Comparison of ENCODE assay signal across 10 mouse cellular contexts in the genomic region with DNA sequence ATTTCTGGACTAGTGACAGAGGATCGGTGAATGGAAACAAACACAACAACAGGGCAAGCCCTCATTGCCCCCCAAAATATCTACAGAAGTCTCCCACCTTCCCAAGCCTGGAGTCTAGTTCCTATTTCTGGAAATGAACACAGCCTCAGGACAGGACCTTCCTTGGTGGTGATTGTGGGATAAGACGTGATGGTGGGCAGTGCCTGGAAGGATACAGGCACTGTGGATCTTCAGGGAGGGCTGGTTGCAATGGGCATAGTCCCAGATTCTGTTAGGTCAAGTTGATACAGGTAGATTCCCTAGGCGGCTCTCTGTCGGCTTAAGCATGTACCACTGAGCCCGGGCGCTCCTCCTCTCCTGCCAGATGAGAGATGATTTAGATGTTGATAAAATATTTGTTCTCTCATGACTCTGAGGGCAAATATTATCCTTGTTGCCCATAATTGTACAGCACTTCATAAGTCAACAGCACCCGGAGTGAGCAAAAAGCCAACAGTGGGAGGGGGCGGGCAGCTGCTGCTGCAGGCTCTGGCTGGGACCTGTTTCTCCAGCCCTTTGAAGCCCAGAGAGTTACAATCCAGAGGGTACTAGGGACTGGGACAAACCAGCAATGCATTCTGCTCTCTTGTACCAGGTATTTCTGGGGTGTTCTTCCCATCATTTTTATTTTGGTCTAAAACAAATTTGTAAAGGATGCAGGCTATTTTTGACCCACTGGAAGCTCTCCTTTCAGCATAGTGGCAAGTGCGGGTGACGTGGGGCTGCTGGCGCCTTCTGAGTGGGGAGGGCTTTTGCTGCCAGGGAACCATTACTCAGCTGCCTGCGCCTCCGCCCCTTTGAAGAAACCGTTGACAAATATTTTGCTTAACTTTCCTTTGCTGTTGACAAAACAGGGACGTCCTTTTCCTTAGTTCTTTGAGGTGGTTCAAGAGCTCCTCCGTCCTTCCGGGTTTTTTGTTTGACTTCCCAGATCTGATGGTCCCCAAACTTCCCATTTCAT.
DNase-seq lines count a peak whose midpoint lies in the region; ATAC-seq lines count a peak whose summit lies in the region.
"Had no signal": no experiment of that assay in that cellular context is flagged by ENCODE, and none has a peak within 500 bp of the region (broad histone marks: within the 10 kb centered on the region; RNA-seq: fewer than 3 reads in every experiment).

No protein-coding gene starts in this region.

- no peaks in the 10 kb centered on the region for H3K9me3 ChIP-seq in neural tube, embryonic 11.5 days (ENCODE audit: control insufficient read depth, low read length)
- H3K9me3 ChIP-seq in heart, embryonic 12.5 days (replicated peaks), result no peaks in the 10 kb centered on the region
- H3K9me3 ChIP-seq in limb, embryonic 10.5 days (replicated peaks), result no peaks in the 10 kb centered on the region
- H3K9me3 ChIP-seq: limb, embryonic 13.5 days; neural tube, embryonic 13.5 days had no signal

- no peak overlapping the region for H3K27ac ChIP-seq in neural tube, embryonic 11.5 days (ENCODE audit: low read depth, low read length)
- H3K27ac ChIP-seq in heart, embryonic 12.5 days (ENCODE audit: poor library complexity, severe bottlenecking), result no peak overlapping the region
- H3K27ac ChIP-seq in limb, embryonic 10.5 days, result no peak overlapping the region
- H3K27ac ChIP-seq: limb, embryonic 13.5 days; neural tube, embryonic 13.5 days had no signal

- no peaks in the 10 kb centered on the region for H3K27me3 ChIP-seq in neural tube, embryonic 11.5 days (ENCODE audit: control insufficient read depth, insufficient read depth, low read length)
- no peaks in the 10 kb centered on the region for H3K27me3 ChIP-seq in heart, embryonic 12.5 days (replicated peaks)
- peaks cover 50% of the 10 kb centered on the region for H3K27me3 ChIP-seq in limb, embryonic 10.5 days (ENCODE audit: low read depth, poor library complexity, severe bottlenecking)
- H3K27me3 ChIP-seq: neural tube, embryonic 13.5 days had no signal

- H3K4me2 ChIP-seq in neural tube, embryonic 11.5 days (ENCODE audit: low read depth), result no peak overlapping the region
- peak overlapping the region; percentile 30 for H3K4me2 ChIP-seq in heart, embryonic 12.5 days
- H3K4me2 ChIP-seq: limb, embryonic 13.5 days; neural tube, embryonic 13.5 days had no signal

- DNase-seq in neural tube, embryonic 11.5 days (ENCODE audit: low spot score), result peak; percentile 20
- DNase-seq in neural tube, embryonic 10.5 days (ENCODE audit: extremely low spot score, low spot score), result no peak
- DNase-seq in limb, embryonic 10.5 days (ENCODE audit: low spot score), result peak; percentile 47
- DNase-seq in urinary bladder, postnatal 25 days (ENCODE audit: low spot score), result peak; percentile 40
- no peak for DNase-seq in cerebellum, postnatal 10 days
- no peak for DNase-seq in layer of hippocampus, postnatal 10 days (ENCODE audit: low spot score in 2 of 2)
- DNase-seq in cerebellum, adult 9-11 months, result no peak

- H3K4me1 ChIP-seq in neural tube, embryonic 11.5 days (ENCODE audit: control insufficient read depth, insufficient read depth, low read length), result peaks cover 11% of the 10 kb centered on the region
- peaks cover 48% of the 10 kb centered on the region for H3K4me1 ChIP-seq in heart, embryonic 12.5 days (replicated peaks)
- H3K4me1 ChIP-seq in limb, embryonic 10.5 days, result peaks cover 54% of the 10 kb centered on the region

- ATAC-seq in neural tube, embryonic 11.5 days (ENCODE audit: insufficient read depth, low FRiP score, low TSS enrichment), result no peak
- no peak for ATAC-seq in heart, embryonic 12.5 days (ENCODE audit: insufficient number of reproducible peaks, low FRiP score)

- no peak overlapping the region for H3K4me3 ChIP-seq in neural tube, embryonic 11.5 days (ENCODE audit: low read depth, low read length)
- no peak overlapping the region for H3K4me3 ChIP-seq in heart, embryonic 12.5 days
- no peak overlapping the region for H3K4me3 ChIP-seq in limb, embryonic 10.5 days
- H3K4me3 ChIP-seq: limb, embryonic 13.5 days; neural tube, embryonic 13.5 days had no signal

- no peaks in the 10 kb centered on the region for H3K36me3 ChIP-seq in neural tube, embryonic 11.5 days (ENCODE audit: control insufficient read depth, insufficient read depth, low read length)
- H3K36me3 ChIP-seq in heart, embryonic 12.5 days, result no peaks in the 10 kb centered on the region
- no peaks in the 10 kb centered on the region for H3K36me3 ChIP-seq in limb, embryonic 10.5 days
- H3K36me3 ChIP-seq: limb, embryonic 13.5 days; neural tube, embryonic 13.5 days had no signal

- WGBS in neural tube, embryonic 11.5 days, result 67% methylated on average over 17 of the region's 17 CpGs
- 39% methylated on average over 17 of the region's 17 CpGs for WGBS in heart, embryonic 12.5 days
- WGBS in limb, embryonic 10.5 days, result 48% methylated on average over 17 of the region's 17 CpGs

- H3K9ac ChIP-seq in neural tube, embryonic 11.5 days (ENCODE audit: low read length), result no peak overlapping the region
- no peak overlapping the region for H3K9ac ChIP-seq in heart, embryonic 12.5 days
- H3K9ac ChIP-seq: limb, embryonic 13.5 days; neural tube, embryonic 13.5 days had no signal

Comparison
In these comparisons a context has a peak if more than half of its experiments do, and no peak if none do; other contexts are left out.
1. DNase-seq: peak in neural tube, embryonic 11.5 days (single experiment), limb, embryonic 10.5 days (single experiment) and urinary bladder, postnatal 25 days (single experiment); none in neural tube, embryonic 10.5 days (single experiment), cerebellum, postnatal 10 days (0 of 2), layer of hippocampus, postnatal 10 days (0 of 2) and cerebellum, adult 9-11 months (single experiment).